Mouse (Mus musculus) small intestine, adult 2 months (tissue): ENCODE measurements around the gene Zfp442. TPM values are rescaled to one million over a fixed set of nuclear protein-coding genes. Genes with fewer than 3 reads are reported as not detected.
"Not testable (repeated sequence)": the region's sequence is repeated elsewhere in the genome, so short reads cannot be mapped to it uniquely, and the experiment has no call there.

Experiments
- H3K27ac ChIP-seq: fragments of 200-500 bp; 2 replicates; pipeline ENCODE4 v1.5.1; 2012; ENCODE audit warnings: low read depth, low read length, control low read depth, inconsistent platforms; ENCODE audit not compliant: insufficient read depth
- H3K27me3 ChIP-seq: fragments of 200-500 bp; 2 replicates; pipeline ENCODE4 v1.6.1; 2012; ENCODE audit warnings: mild to moderate bottlenecking, moderate library complexity, low read length, inconsistent platforms; ENCODE audit not compliant: control insufficient read depth, insufficient read depth
- H3K36me3 ChIP-seq: fragments of 200-500 bp; 2 replicates; pipeline ENCODE4 v1.6.1; 2012; ENCODE audit warnings: mild to moderate bottlenecking, low read length, control low read depth, inconsistent platforms; ENCODE audit not compliant: control insufficient read depth, insufficient read depth
- H3K4me1 ChIP-seq: fragments of 200-500 bp; 2 replicates; pipeline ENCODE4 v1.6.1; 2012; ENCODE audit warnings: low read length, inconsistent platforms, mixed read lengths; ENCODE audit not compliant: control insufficient read depth, insufficient read depth, insufficient read length
- H3K4me3 ChIP-seq: fragments of 200-500 bp; 2 replicates; pipeline ENCODE4 v1.5.1; 2012; ENCODE audit warnings: low read depth, mild to moderate bottlenecking, control low read depth, inconsistent platforms, low read length, moderate library complexity
- CTCF ChIP-seq: fragments of 200-500 bp; IDR thresholded peaks from 2 replicates; pipeline ENCODE4 v1.5.1; 2012; ENCODE audit warnings: low read depth, mild to moderate bottlenecking, control low read depth, inconsistent platforms, low read length, moderate library complexity, mixed read lengths; ENCODE audit not compliant: insufficient replicate concordance, insufficient read length; ENCODE audit errors: extremely low read depth
- POLR2A ChIP-seq: fragments of 200-500 bp; IDR thresholded peaks from 2 replicates; pipeline ENCODE4 v1.6.1; 2012; ENCODE audit warnings: low read depth, mild to moderate bottlenecking, control low read depth, inconsistent platforms, low read length, moderate library complexity
- WGBS: fragments of 180-500 bp; shearing (Covaris S2); methylation state at CpG from one replicate; pipeline ENCODE4 v1.1.7; 2018; 5-methylcytosine and 5-hydroxymethylcytosine counted together
- polyA plus RNA-seq: library from polyadenylated mRNA; depleted of rRNA; stranded (reverse); fragments of >200 nt; gene quantifications from 2 replicates; pipeline ENCODE4 v1.2.3, GENCODE M21; 2012; rRNA removed

The Zfp442 gene
- polyA plus RNA-seq, 1 experiment = 0.06 TPM

GRCm38 (mm10) chr2:150362878-150363229 is 88.4 kb downstream of the Zfp442 start:
- no peaks in the 10 kb centered on the region for H3K27me3 ChIP-seq
- H3K4me1 ChIP-seq = no peaks in the 10 kb centered on the region
- 4% methylated on average over 4 of the region's 4 CpGs for WGBS
- H3K4me3 ChIP-seq = peak overlapping the region; percentile 94
- no peaks in the 10 kb centered on the region for H3K36me3 ChIP-seq
- TF ChIP-seq POLR2A = no peak
- no peak for TF ChIP-seq CTCF
- H3K27ac ChIP-seq = peak overlapping the region; percentile 30; the same call in 1 of the 2 replicates

- not testable (repeated sequence) for H3K36me3 ChIP-seq, H3K27me3 ChIP-seq, H3K4me1 ChIP-seq
- H3K27ac ChIP-seq = peak within 1 kb of the TSS; percentile 64
- peak within 1 kb of the TSS; percentile 94 for H3K4me3 ChIP-seq
- 4% methylated on average over 17 of the region's 17 CpGs for WGBS
Observed at GRCm38 (mm10) chr2:150362113-150362877, 89.0 kb downstream of the Zfp442 start, which contains the start of gene 3300002I08Rik. Gene 3300002I08Rik, minus strand, starts transcription at chr2:150362765.

Other genes starting within 250 kb of the Zfp442 start
- 0.16 TPM in 1 of 2 replicates, not detected in the other for gene Zfp937, start 233.4 kb downstream of the Zfp442 start, polyA plus RNA-seq
- gene Gm21994, start 195.9 kb downstream of the Zfp442 start, polyA plus RNA-seq = not detected in 2 replicates
- not detected in 2 replicates for gene Gm14124, start 194.0 kb downstream of the Zfp442 start, polyA plus RNA-seq
- gene Gm10130, start 127.8 kb downstream of the Zfp442 start, polyA plus RNA-seq = not detected in 2 replicates
- gene 3300002I08Rik, start 88.7 kb downstream of the Zfp442 start, polyA plus RNA-seq = 0.30 and 0.34 TPM in 2 replicates
- gene Zfp345, start 33.6 kb upstream of the Zfp442 start, polyA plus RNA-seq = not detected in 2 replicates
- gene Cst7, start 118.9 kb upstream of the Zfp442 start, polyA plus RNA-seq = 2.8 and 3.5 TPM in 2 replicates
- 28.5 and 37.7 TPM in 2 replicates for gene Apmap, start 157.1 kb upstream of the Zfp442 start, polyA plus RNA-seq
- 133 and 151 TPM in 2 replicates for gene Acss1, start 217.0 kb upstream of the Zfp442 start, polyA plus RNA-seq
- gene Vsx1, start 237.9 kb upstream of the Zfp442 start, polyA plus RNA-seq = not detected in 2 replicates